Mouse (Mus musculus) adrenal gland, postnatal 14 days (tissue): ENCODE data around the gene Gm29427. TPM values are rescaled to one million over a fixed set of nuclear protein-coding genes. Genes with fewer than 3 reads are reported as not detected.
"Not testable (repeated sequence)": the region's sequence is repeated elsewhere in the genome, so short reads cannot be mapped to it uniquely, and the experiment has no call there.

Experiments used
- DNase-seq: peaks from one replicate; pipeline ENCODE4 v3.0.0; 2021; ENCODE audit warnings: mixed read lengths
- total RNA-seq: library from RNA; stranded (reverse); gene quantifications from 2 replicates; pipeline ENCODE4 v1.2.3, GENCODE M21; 2021

The Gm29427 gene
- total RNA-seq, 1 experiment from 2014 or later: not detected

GRCm38 (mm10) chr1:130731741-130732337 is 16.2 kb upstream of the Gm29427 start, which contains the start of gene AA986860:
TSS of gene AA986860 (plus strand) at chr1:130731976.
- peak; percentile 67 for DNase-seq

GRCm38 (mm10) chr1:130729153-130729552 is 13.6 kb upstream of the Gm29427 start, which contains the start of gene Pfkfb2:
TSS of gene Pfkfb2 (minus strand) at chr1:130729253.
- DNase-seq: no peak

- DNase-seq: no peak
These were observed 13.1 kb upstream of the Gm29427 start for GRCm38 (mm10) chr1:130728708-130729107.

GRCm38 (mm10) chr1:130728070-130728469 is 12.5 kb upstream of the Gm29427 start:
- DNase-seq: no peak

GRCm38 (mm10) chr1:130726396-130726795 is 10.8 kb upstream of the Gm29427 start:
- DNase-seq: no peak

- no peak for DNase-seq
These were observed 8.6 kb upstream of the Gm29427 start for GRCm38 (mm10) chr1:130724206-130724605.

- DNase-seq: peak; percentile 97
These were observed 1.8 kb upstream of the Gm29427 start, which contains the start of gene Yod1 for GRCm38 (mm10) chr1:130717291-130717871. TSS of gene Yod1 (plus strand) at chr1:130717327.

GRCm38 (mm10) chr1:130716513-130717290 is 1.1 kb upstream of the Gm29427 start:
- DNase-seq: peak; percentile 74

GRCm38 (mm10) chr1:130716218-130716512 is 566 bp upstream of the Gm29427 start:
- no peak for DNase-seq

DNA sequence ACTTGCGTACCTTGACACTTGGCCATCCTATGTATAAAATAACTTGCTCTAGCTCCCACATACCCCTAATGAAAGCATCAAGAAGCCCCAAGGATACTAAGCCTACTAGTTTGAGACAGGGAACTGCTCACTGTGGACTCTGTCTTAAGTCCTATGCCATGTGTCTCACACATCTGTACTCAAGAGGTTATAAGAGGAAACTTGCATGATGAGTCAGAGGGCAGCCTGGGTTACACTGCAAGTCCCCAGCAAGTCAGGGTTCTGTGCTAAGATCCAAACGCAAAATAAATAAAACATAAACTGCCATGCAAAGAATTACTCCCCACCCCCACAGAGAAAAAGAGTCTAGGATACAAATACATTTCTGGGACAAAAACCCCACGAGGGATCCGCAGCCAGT is 1.6 kb downstream of the Gm29427 start:
- DNase-seq: no peak

- DNase-seq: no peak
These were observed 5.1 kb downstream of the Gm29427 start for GRCm38 (mm10) chr1:130710283-130711080.

- DNase-seq: no peak
These were observed 12.0 kb downstream of the Gm29427 start for GRCm38 (mm10) chr1:130703613-130704012.

- no peak for DNase-seq
These were observed 13.6 kb downstream of the Gm29427 start for GRCm38 (mm10) chr1:130701976-130702375.

DNA sequence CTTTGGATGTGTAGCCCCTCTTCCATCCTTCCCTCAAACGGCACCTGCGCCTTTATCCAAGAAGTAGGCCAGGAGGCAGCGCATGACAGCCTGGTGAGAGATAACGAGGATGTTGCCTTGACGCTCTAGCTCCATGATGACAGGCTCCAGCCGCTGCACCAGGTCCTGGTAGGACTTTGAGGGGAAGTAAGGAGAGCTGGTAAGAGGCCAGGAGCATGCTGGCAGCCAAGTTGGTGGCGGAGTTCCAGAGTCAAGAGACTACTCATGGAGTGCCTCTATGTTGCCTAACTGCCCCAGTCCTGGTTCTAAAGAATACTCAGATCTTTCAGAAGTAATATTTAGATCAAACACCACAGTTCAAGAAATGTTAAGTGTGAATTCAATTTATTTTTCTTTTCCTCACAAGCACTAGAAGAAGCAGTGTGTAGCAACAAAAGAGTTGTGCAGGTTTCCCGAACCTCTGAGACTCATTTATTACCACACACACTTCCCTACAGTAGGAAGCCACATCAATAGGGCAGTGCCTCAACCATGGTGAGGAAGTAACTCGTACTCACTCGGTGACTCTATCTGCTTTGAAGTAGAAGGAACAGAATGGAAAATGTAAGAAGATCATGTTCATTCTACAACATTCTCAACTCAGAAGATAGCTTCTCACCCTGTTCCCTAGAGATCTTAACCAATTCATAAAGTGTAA is 15.5 kb downstream of the Gm29427 start:
- DNase-seq: peak; percentile 52

GRCm38 (mm10) chr1:130698601-130699000 is 17.0 kb downstream of the Gm29427 start:
- DNase-seq: no peak

DNA sequence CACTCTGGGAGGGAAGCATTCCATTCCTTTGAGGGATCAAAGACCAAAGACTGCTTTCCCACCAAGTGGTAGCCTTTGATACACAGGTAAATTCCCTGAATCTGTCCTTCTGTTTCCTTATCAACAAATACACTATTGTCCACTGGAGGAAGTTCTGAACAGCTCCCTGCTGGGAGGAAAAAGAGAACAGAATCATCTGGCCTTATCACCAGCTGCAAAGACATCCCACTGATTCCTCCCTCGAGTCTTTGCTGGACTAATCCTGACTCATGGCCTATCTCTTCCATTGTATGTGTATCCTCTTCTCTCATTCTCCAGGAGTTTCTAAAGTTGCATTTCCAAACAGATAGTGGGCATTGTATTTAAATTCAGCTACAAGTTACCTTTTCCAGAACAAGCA is 31.7 kb downstream of the Gm29427 start:
- no peak for DNase-seq

DNA sequence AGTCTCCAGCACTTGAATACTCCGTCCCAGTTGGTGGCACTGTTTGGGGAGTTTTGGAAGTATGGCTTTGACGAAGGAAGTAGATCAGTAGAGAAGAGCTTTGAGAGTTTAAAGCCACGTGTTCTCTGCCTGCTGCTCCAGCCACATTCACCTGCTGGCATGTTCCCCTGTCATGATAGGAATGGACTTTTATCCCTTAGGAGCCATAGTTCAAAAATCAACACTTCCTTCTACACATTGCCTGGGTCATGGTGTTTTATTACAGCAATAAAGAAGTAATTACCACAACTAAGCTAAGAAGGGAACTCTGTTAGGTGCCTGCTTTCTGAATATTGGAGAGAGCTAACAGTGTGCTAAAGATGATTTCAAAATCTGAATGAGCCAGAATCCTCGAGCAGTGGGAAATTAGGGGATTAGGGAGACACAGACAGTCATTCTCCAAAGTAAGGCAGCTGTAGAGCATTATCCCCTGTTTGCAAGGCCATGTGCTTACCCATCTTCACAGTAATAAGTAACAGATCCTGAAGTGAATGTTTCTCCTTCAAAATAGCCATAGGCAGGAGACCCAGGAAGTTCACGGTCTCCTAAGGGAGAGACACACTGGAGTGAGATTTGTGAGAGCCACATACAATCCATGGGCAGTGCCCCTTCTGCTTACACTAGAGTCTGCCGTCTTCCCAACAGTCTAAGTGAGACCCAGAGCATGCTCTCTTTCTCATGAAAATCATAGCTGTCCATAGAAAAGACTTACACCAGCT is 33.8 kb downstream of the Gm29427 start:
- no peak for DNase-seq

GRCm38 (mm10) chr1:130681075-130681474 is 34.5 kb downstream of the Gm29427 start:
- no peak for DNase-seq

GRCm38 (mm10) chr1:130678551-130678950 is 37.0 kb downstream of the Gm29427 start:
- DNase-seq: no peak

GRCm38 (mm10) chr1:130663576-130663975 is 52.0 kb downstream of the Gm29427 start:
- not testable (repeated sequence) for DNase-seq

DNA sequence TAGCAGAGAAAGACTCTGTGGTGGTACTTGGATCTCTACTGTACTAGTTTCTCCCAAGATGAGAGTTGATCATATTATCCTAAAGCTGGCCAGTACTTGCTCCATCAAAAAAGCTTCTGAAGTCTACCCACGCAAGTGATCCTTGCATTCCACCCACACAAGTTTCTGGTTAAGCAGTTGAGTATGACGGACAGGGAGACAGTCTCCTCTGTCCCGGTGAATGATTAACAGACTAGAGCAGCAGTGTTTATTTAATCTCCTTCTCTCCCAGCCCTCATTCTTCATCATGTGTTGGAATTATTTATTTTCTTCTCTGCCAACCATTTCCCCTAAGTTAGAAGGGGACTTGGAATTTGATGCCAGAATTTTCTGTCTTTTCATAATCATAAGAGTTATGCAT is 54.1 kb downstream of the Gm29427 start, which contains the start of gene C4bp:
Gene C4bp (minus strand): TSS at position 179 of the 400 bp plus-strand sequence.
- no peak for DNase-seq
